Mouse (Mus musculus) cerebellum, postnatal 10 days (tissue): ENCODE measurements at regions not wholly inside any gene's neighbourhood (a gene's known extent, or its start where the extent isn't known, plus 50 kb on each side); places are given as distances from the start of the nearest gene placed in this dataset.

Source experiments
- DNase-seq, 2 experiments: peaks; one replicate each; pipeline ENCODE4 v3.0.0; 2021; ENCODE audit warnings: mixed read lengths in 2 of 2

DNA sequence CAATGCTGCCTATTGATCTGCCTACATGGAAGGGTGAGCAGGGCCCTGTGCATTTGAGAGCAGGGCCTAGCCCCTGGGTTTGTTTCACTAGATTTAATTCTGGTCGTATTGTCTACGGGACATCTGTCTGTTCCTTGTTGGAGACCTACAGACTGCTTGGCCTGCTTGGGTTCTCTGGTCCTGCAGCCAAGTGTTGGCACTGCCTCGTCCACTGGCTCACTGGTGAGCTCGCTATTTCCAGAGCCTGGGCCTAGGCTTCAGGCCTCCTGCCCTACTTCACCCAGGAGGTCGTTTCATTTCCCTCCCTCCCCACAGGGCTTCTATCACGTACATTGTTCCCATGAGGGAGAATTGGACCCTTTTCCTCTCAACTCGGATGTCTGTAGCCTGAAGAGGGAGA is 62.2 kb upstream of the Blcap start:
- DNase-seq = peak; percentile 55 to 71

DNA sequence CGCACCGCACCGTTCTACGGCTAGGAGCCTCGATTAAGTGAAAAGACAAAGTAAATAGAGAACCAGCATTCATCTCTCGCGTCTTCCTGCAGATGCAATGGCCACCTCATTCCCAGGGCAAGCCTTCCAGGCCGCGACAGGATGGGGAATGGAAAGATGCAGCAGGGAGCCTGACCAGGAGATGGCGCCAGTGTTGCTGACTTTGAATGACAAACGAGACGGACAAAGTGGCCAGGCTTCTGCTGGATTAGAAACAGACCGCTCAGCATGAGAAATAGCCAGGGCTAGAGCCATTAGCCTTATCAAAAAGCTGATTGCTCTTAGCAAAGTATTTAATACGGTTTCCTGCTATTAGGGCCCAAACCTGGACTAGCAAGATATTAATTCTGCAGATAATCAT is 64.6 kb upstream of the Blcap start:
- peak; percentile 97 to 98 for DNase-seq

DNA sequence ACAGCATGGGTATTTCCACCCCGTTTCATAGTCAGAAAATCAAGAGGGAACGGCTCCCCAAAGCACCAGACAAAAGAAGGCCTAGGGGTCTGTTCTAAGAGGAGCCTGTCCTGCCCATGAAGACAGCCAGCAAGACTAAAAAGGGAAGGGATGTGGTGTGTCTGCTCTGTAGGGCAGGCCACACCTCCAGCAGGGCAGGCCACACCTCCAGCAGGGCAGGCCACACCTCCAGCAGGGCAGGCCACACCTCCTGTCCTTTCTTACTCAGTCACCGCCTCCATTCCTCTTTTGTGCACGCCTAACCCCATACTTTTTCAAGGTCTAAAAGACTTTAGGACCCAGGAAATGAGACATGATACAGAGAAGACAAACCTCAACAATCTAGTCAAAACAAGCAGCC is 69.8 kb upstream of the Blcap start:
- DNase-seq = no peak

DNA sequence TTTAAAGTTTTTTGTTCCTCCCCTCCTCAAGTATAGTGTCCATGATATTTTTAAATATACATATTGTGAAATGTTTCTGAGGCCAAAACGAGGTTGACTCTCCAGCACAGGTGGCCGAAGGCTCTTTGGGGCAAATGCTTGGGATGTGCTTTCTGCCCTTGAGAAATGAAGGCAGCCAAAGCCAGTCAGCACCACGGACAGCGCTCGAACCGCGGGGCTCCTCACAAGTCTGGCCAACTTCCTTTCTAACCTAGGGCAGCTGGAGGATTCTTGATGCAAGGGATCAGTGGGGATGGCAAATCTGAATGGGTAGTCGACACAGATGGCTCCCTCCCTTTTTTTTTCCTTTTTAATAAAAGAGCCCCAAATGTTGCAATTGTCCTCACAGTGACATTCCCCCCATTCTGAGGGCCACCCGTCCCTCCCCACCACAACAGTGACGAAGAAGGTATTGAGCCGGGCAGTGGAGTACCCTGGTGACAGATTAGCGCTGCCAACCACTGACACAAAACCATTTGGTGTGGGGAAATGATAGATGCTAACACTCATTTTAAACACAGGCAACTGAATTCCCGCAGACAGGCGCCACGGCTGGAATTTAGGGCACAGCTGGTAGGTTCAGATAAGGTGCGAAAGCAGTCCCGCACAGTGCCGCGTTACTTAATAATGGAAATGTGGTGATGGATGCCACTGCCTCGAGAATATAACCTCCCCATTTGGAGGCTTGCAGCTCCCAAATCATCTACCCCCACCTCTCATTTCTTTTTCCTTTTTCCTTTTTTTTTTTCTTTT is 73.4 kb upstream of the Ctnnbl1 start:
- DNase-seq = peak in 1 of 2 experiments; percentile 49

DNA sequence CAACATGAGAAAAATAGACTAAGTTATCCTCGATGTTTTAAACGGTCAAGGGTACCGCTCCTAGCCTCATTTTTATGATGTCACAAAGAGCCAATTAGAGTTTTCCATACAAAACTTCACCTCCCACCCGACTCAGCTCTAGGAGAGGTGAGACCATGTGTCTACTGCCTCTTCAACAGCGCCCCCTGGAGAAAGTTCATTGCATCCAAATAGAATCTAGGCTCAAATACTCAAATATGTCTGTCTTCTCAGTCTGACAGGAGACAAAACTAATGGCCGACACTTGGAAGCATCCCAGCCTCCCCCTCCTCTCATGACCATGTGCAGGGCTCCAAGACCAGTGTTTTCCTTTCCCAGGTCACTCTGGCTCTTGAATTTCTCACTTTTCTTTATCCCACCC is 72.7 kb upstream of the Ctnnbl1 start:
- DNase-seq = peak; percentile 42 to 66

DNA sequence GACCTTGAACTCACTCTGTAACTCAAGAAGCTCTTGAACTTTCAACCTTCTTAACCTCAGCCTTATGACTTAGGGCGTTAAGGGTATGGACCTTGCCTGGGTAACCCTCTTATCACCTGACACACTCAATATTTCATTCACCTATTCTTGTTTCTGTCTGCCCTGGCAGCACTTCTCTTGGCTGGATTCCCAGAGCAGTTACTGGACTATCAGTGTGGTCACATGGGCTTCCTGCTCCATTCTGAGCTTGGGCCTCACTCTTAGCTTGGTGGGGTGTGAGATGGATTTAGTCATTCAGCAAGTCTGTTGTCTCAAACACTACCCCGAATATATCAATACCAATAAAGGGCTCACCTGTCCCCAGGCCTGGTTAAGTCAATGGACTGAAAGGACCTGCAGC is 67.0 kb upstream of the Ctnnbl1 start:
- peak; percentile 54 to 61 for DNase-seq

DNA sequence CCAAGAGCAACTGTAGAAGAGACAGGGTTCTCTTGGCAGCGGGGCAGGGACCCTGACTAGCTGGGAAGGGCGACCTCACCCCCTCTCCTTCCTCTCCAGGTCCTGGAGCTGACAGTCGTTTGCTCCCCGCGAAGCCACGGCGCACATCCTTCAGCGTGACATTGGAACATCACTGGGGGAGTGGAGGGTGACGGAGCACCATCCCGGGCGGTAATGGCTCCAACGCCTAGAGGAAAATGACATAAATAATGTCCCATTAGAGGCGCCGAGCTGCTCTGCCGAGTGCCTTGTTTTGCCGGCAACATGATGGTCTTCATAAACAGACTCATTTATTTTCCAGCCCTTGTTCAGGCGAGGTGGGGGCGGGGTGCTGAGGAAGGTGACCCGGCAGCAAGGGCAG is 62.3 kb upstream of the Ctnnbl1 start:
- DNase-seq = no peak

DNA sequence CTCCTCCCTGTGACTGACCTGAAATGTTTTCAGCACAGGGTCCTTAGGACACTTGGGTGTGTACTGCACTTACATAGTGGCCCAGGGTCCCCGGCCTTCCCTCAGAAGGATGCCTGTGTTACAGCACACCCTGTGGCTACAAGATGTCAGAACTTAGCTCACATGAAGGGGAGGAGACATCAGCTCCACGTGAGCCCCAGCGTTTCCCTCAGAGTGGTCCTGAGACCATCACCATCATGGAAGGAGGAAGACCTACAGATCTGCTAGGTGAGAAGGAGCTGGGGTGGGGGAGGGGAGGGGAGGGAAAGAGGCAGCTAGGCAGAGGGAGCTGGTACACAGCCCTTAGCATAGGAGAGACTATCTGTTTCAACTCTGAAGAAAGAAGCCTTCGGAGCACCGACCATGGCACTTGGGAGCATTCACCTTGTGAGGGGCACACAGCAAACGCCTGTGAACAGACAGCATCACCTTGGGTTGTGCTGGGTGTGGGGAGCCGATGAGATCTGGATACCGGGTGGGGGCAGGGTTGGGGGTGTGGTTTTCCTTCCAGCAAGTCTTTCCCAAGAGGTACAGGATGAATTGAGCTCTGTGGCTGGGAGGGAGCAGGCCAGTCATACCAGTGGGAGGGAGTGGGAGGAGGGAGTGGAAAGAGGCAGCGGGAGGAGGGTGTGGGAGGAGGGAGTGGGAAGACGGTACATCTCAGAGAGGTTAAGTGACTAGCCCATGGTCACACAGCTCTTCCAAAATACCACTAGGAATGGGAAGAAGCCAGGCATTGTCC is 60.6 kb upstream of the Ctnnbl1 start:
- DNase-seq = no peak

DNA sequence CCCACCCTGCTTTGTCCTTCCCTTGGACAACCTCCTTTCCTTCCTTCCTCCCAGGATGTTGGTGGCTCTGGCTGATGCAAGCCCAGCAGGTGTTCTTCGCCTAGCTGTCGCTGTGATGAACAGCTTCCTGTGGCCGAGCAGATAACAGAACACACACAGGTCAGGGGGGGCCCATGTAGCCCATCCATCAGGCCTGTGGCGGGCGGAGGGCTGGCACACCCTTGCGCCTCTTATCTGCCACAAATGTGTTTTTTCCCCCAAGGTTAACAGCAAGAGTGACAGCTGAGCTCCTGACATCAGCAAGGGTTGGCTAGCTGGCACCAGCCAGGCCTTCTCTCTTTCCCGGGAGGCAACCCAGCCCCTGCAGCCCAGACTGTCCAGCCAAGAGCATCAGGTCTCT is 59.9 kb upstream of the Ctnnbl1 start:
- no peak for DNase-seq

DNA sequence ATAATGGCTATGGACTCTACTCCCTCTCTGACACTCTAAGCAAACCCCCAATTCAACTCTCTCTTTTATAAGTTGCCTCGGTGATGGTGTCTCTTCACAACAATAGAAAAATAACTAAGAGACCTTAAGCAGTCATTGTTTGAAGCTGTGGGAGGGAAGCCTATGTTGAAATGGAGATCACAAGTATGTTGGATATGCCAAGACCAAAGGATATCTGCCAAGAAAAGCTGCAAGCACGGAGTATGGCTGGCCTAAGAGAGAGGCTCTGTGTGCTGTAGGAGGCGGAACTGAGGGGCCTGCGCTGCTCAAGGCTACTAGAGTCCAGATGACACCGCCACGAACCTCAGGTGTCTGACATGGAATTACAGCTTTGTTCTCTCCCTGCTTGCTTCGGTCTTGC is 55.3 kb upstream of the Ctnnbl1 start:
- DNase-seq = no peak
